Mouse (Mus musculus) forebrain, embryonic 16.5 days (tissue): ENCODE measurements around the gene Lin37. TPM values are rescaled to one million over a fixed set of nuclear protein-coding genes. Genes with fewer than 3 reads are reported as not detected.

Experiments
- ATAC-seq: fragments of 200-750 bp; cut with Nextera tagmentation; 2 replicates; pipeline ENCODE4 v1.8.0; 2017; ENCODE audit warnings: mild to moderate bottlenecking, moderate library complexity
- H3K27ac ChIP-seq: fragments of 300-500 bp; sonication (generic); 2 replicates; pipeline ENCODE4 v1.5.1; 2014; ENCODE audit warnings: low read length, control low read depth
- H3K27me3 ChIP-seq: fragments of 300-500 bp; sonication (generic); replicated peaks from 2 replicates; pipeline ENCODE4 v1.6.1; 2014; ENCODE audit warnings: low read length; ENCODE audit not compliant: control insufficient read depth, insufficient read depth
- H3K36me3 ChIP-seq: fragments of 300-500 bp; sonication (generic); 2 replicates; pipeline ENCODE4 v1.6.1; 2014; ENCODE audit not compliant: control insufficient read depth, insufficient read depth
- H3K4me1 ChIP-seq: fragments of 300-500 bp; sonication (generic); replicated peaks from 2 replicates; pipeline ENCODE4 v1.6.1; 2014; ENCODE audit warnings: low read length; ENCODE audit not compliant: control insufficient read depth, insufficient read depth
- H3K4me2 ChIP-seq: fragments of 300-500 bp; sonication (generic); 2 replicates; pipeline ENCODE4 v1.6.1; 2014; ENCODE audit warnings: mild to moderate bottlenecking, low read length, control low read depth
- H3K4me3 ChIP-seq: fragments of 300-500 bp; sonication (generic); replicated peaks from 2 replicates; pipeline ENCODE4 v1.5.1; 2014; ENCODE audit warnings: mild to moderate bottlenecking, low read length, control low read depth
- H3K9ac ChIP-seq: fragments of 300-500 bp; sonication (generic); replicated peaks from 2 replicates; pipeline ENCODE4 v1.6.1; 2014; ENCODE audit warnings: low read depth, low read length, control low read depth
- H3K9me3 ChIP-seq: fragments of 300-500 bp; sonication (generic); 2 replicates; pipeline ENCODE4 v1.6.1; 2016; ENCODE audit warnings: low read length; ENCODE audit not compliant: control insufficient read depth
- WGBS: fragments of 180-500 bp; shearing (Covaris S2); extraction: QIAGEN DNeasy Blood & Tissue Kit; methylation state at CpG from one replicate; pipeline ENCODE4 v1.1.7; 2014; 5-methylcytosine and 5-hydroxymethylcytosine counted together
- polyA plus RNA-seq: library from polyadenylated mRNA; unstranded; fragments of >200 nt; fragmentation: Nextera tagmentation; extraction: Ambion mirVana; gene quantifications from 2 replicates; pipeline ENCODE4 v1.2.1, GENCODE M21; 2015

Gene Lin37
- polyA plus RNA-seq, 1 experiment from 2014 or later, result 52.9 TPM

- peak within 1 kb of the TSS; percentile 83 for H3K4me2 ChIP-seq
- peak; percentile 94 for ATAC-seq
- H3K27ac ChIP-seq, result peak within 1 kb of the TSS; percentile 91
- WGBS, result under 1% methylated on average over 48 of the region's 68 CpGs
- no peaks in the 10 kb centered on the region for H3K27me3 ChIP-seq
- H3K4me3 ChIP-seq, result peak within 1 kb of the TSS; percentile 99
- H3K9me3 ChIP-seq, result no peaks in the 10 kb centered on the region
- peak within 1 kb of the TSS; percentile 99 for H3K9ac ChIP-seq
- H3K36me3 ChIP-seq, result peaks cover 13% of the 10 kb centered on the region
- H3K4me1 ChIP-seq, result peaks cover 23% of the 10 kb centered on the region
Observed at GRCm38 (mm10) chr7:30588676-30589434, 29.2 kb upstream of the Lin37 start, which contains the start of gene Kmt2b. Gene Kmt2b, minus strand, starts transcription at chr7:30588726.

DNA sequence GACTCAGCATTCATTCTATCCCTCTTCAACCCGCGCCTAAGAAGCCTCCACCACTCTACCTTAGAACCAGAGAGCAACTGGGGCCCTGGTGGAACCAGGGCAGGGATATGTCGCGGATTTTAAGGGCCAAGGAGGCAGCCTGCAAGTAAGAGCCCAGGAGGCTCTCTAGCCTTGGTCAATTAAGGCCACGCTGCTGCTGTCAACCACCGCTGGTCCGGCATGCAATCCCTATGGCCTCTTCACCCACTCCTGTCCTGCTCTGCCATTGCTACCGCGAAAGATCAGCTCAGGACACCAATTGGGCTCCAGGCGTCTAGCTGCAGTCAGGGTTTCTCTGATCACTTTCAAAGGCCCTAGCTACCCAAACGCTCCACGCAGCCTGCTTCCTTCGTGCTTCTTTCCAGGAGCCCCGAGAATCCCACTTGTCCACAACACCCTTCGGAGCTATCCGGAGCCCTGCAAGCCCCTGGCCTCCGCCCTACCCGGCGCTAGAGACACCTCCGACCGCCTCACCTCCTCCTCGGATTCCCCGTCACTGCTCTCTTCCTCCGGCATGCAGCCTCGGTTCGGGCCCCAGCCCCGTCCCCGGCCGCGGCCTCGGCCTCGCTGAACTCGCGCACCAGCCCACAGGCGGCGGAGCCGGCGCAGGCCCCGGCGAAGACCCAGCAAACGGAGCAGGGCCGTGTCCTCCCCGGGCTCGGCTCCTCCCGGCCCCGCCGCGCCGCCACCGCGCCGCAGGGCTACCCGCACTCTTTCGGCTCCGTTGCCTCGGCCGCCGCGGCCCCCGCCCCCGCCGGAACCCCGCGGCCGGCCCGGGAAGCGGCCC, 28.4 kb upstream of the Lin37 start:
- peak overlapping the region; percentile 99 for H3K9ac ChIP-seq
- under 1% methylated on average over 60 of the region's 67 CpGs for WGBS
- H3K4me1 ChIP-seq, result peaks cover 23% of the 10 kb centered on the region
- peak; percentile 39 for ATAC-seq
- H3K9me3 ChIP-seq, result no peaks in the 10 kb centered on the region
- H3K4me2 ChIP-seq, result peak overlapping the region; percentile 83
- H3K36me3 ChIP-seq, result peaks cover 20% of the 10 kb centered on the region
- H3K27ac ChIP-seq, result peak overlapping the region; percentile 91
- no peaks in the 10 kb centered on the region for H3K27me3 ChIP-seq
- H3K4me3 ChIP-seq, result peak overlapping the region; percentile 99

- H3K27me3 ChIP-seq, result no peaks in the 10 kb centered on the region
- H3K4me1 ChIP-seq, result peaks cover 23% of the 10 kb centered on the region
- ATAC-seq, result no peak
- no peak overlapping the region for H3K9ac ChIP-seq
- no peak overlapping the region; the same call in 1 of the 2 replicates for H3K4me3 ChIP-seq
- WGBS, result 87% methylated on average over 28 of the region's 28 CpGs
- H3K27ac ChIP-seq, result no peak overlapping the region
- peaks cover 34% of the 10 kb centered on the region for H3K36me3 ChIP-seq
- no peaks in the 10 kb centered on the region for H3K9me3 ChIP-seq
- H3K4me2 ChIP-seq, result no peak overlapping the region; the same call in 1 of the 2 replicates
Observed at GRCm38 (mm10) chr7:30586455-30587020, 26.9 kb upstream of the Lin37 start.

- no peaks in the 10 kb centered on the region for H3K9me3 ChIP-seq
- 92% methylated on average over 7 of the region's 7 CpGs for WGBS
- H3K4me3 ChIP-seq, result no peak overlapping the region
- H3K27me3 ChIP-seq, result no peaks in the 10 kb centered on the region
- no peak overlapping the region for H3K27ac ChIP-seq
- H3K9ac ChIP-seq, result no peak overlapping the region
- no peak overlapping the region for H3K4me2 ChIP-seq
- peaks cover 23% of the 10 kb centered on the region for H3K4me1 ChIP-seq
- no peak for ATAC-seq
- H3K36me3 ChIP-seq, result peaks cover 43% of the 10 kb centered on the region
Observed at GRCm38 (mm10) chr7:30585170-30585569, 25.5 kb upstream of the Lin37 start.

DNA sequence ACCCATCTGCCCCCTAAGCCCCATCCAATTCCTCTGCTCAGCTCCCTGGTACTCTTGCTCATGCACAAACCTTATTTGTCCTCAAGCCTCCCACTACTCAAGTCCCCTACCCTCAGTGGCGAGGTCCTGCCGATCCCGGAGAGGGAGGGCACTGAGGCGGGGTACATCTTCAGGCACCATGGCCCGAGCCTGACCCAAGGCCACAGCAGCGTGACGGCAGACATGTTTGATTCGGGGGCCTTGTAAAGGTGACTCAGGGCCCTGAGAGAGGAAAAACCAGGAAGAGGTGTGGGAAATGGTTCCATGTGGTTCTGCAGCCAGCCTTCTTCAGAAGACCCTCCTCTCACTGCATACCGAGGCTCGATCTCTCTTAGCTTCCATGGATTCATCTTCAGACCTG, 24.7 kb upstream of the Lin37 start:
- H3K4me3 ChIP-seq, result no peak overlapping the region
- H3K9me3 ChIP-seq, result no peaks in the 10 kb centered on the region
- WGBS, result 93% methylated on average over 10 of the region's 10 CpGs
- ATAC-seq, result no peak
- peaks cover 51% of the 10 kb centered on the region for H3K36me3 ChIP-seq
- no peak overlapping the region for H3K4me2 ChIP-seq
- H3K4me1 ChIP-seq, result peaks cover 17% of the 10 kb centered on the region
- no peak overlapping the region for H3K27ac ChIP-seq
- no peak overlapping the region for H3K9ac ChIP-seq
- no peaks in the 10 kb centered on the region for H3K27me3 ChIP-seq

GRCm38 (mm10) chr7:30581547-30581946, 21.9 kb upstream of the Lin37 start:
- WGBS, result 96% methylated on average over 16 of the region's 16 CpGs
- Histone ChIP-seq H3K4me2 (no peak overlapping the region), H3K36me3 (peaks cover 78% of the 10 kb centered on the region), H3K27ac (no peak overlapping the region), H3K4me3 (no peak overlapping the region), H3K27me3 (no peaks in the 10 kb centered on the region), H3K9me3 (no peaks in the 10 kb centered on the region), H3K9ac (no peak overlapping the region), H3K4me1 (peaks cover 4% of the 10 kb centered on the region)
- no peak for ATAC-seq

- no peak; the same call in 1 of the 2 replicates for ATAC-seq
- Histone ChIP-seq H3K4me2 (no peak overlapping the region), H3K27me3 (no peaks in the 10 kb centered on the region), H3K4me1 (no peaks in the 10 kb centered on the region), H3K4me3 (no peak overlapping the region), H3K9ac (no peak overlapping the region), H3K27ac (no peak overlapping the region), H3K9me3 (no peaks in the 10 kb centered on the region), H3K36me3 (peaks cover 88% of the 10 kb centered on the region)
- WGBS, result 90% methylated on average over 8 of the region's 8 CpGs
Observed at GRCm38 (mm10) chr7:30579950-30580349, 20.3 kb upstream of the Lin37 start.

DNA sequence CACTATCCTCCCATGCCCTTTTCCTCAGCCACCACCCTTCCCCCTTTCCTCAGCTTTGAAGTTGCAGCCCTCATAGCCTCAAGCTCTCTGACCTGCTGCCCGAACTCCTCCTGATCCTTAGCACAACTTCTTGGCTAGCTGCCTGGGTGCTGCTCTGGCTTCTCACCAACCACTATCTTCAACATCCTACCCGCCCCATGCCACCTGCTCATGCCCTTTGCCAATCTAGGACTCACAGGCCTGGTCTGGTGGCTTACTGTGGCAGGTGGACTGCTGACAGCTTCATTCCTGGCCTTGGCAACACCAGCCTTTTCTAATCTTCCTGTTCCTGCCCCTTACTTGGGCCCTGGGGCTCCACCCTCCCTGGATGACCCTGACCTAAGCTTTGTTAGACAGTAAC, 13.3 kb upstream of the Lin37 start:
- no peak overlapping the region for H3K27ac ChIP-seq
- no peak overlapping the region for H3K4me2 ChIP-seq
- no peaks in the 10 kb centered on the region for H3K27me3 ChIP-seq
- 63% methylated on average over 2 of the region's 2 CpGs for WGBS
- H3K36me3 ChIP-seq, result peaks cover 74% of the 10 kb centered on the region
- no peak for ATAC-seq
- no peaks in the 10 kb centered on the region for H3K4me1 ChIP-seq
- no peaks in the 10 kb centered on the region for H3K9me3 ChIP-seq
- no peak overlapping the region for H3K9ac ChIP-seq
- H3K4me3 ChIP-seq, result no peak overlapping the region

- no peak for ATAC-seq
- H3K4me3 ChIP-seq, result no peak overlapping the region
- peaks cover 69% of the 10 kb centered on the region for H3K36me3 ChIP-seq
- 87% methylated on average over 5 of the region's 5 CpGs for WGBS
- H3K9me3 ChIP-seq, result no peaks in the 10 kb centered on the region
- no peak overlapping the region for H3K27ac ChIP-seq
- H3K4me2 ChIP-seq, result no peak overlapping the region
- H3K27me3 ChIP-seq, result no peaks in the 10 kb centered on the region
- H3K9ac ChIP-seq, result no peak overlapping the region
- no peaks in the 10 kb centered on the region for H3K4me1 ChIP-seq
Observed at GRCm38 (mm10) chr7:30572389-30572788, 12.8 kb upstream of the Lin37 start.
